Mouse (Mus musculus) heart, postnatal 0 days (tissue): Measurements from ENCODE around the gene Rbm3. TPM values are rescaled to one million over a fixed set of nuclear protein-coding genes. Genes with fewer than 3 reads are reported as not detected.
A peak's percentile ranks its signal among the peaks of the same experiment; 100 is the strongest.

Experiments used
- ATAC-seq: fragments of 200-750 bp; cut with Nextera tagmentation; 2 replicates; pipeline ENCODE4 v1.8.0; 2017; ENCODE audit warnings: low read depth, moderate number of reproducible peaks, moderate library complexity; ENCODE audit not compliant: insufficient read depth
- DNase-seq: peaks from one replicate; pipeline ENCODE4 v3.0.0-alpha.2; 2016; ENCODE audit warnings: low spot score
- H3K27ac ChIP-seq: fragments of 300-500 bp; sonication (generic); 2 replicates; pipeline ENCODE4 v1.5.1; 2014; ENCODE audit warnings: low read depth, mild to moderate bottlenecking
- H3K27me3 ChIP-seq: fragments of 300-500 bp; sonication (generic); 2 replicates; pipeline ENCODE4 v1.6.1; 2014; ENCODE audit warnings: low read length, mixed read lengths; ENCODE audit not compliant: control insufficient read depth, insufficient read depth
- H3K36me3 ChIP-seq: fragments of 300-500 bp; sonication (generic); replicated peaks from 2 replicates; pipeline ENCODE4 v1.6.1; 2014; ENCODE audit warnings: low read length, mixed read lengths; ENCODE audit not compliant: control insufficient read depth, insufficient read depth
- H3K4me1 ChIP-seq: fragments of 300-500 bp; sonication (generic); 2 replicates; pipeline ENCODE4 v1.6.1; 2014; ENCODE audit warnings: antibody characterized with exemption; ENCODE audit not compliant: control insufficient read depth, insufficient read depth
- H3K4me2 ChIP-seq: fragments of 300-500 bp; sonication (generic); 2 replicates; pipeline ENCODE4 v1.6.1; 2014; ENCODE audit warnings: low read depth, mild to moderate bottlenecking, low read length, moderate library complexity
- H3K4me3 ChIP-seq: fragments of 300-500 bp; sonication (generic); 2 replicates; pipeline ENCODE4 v1.5.1; 2014; ENCODE audit warnings: low read depth, low read length
- H3K9ac ChIP-seq: fragments of 300-500 bp; sonication (generic); replicated peaks from 2 replicates; pipeline ENCODE4 v1.6.1; 2014; ENCODE audit warnings: low read depth, low read length, mixed read lengths
- H3K9me3 ChIP-seq: fragments of 300-500 bp; sonication (generic); replicated peaks from 2 replicates; pipeline ENCODE4 v1.6.1; 2016; ENCODE audit warnings: low read length; ENCODE audit not compliant: control insufficient read depth
- CTCF ChIP-seq: IDR thresholded peaks from 2 replicates; pipeline ENCODE4 v1.5.1; 2016; ENCODE audit warnings: antibody characterized with exemption, control low read depth, low read depth
- EP300 ChIP-seq: IDR thresholded peaks from 2 replicates; pipeline ENCODE4 v1.6.1; 2016; ENCODE audit warnings: antibody characterized with exemption, low read depth
- WGBS: fragments of 180-500 bp; shearing (Covaris S2); extraction: QIAGEN DNeasy Blood & Tissue Kit; methylation state at CpG from one replicate; pipeline ENCODE4 v1.1.7; 2014; 5-methylcytosine and 5-hydroxymethylcytosine counted together
- polyA plus RNA-seq: library from polyadenylated mRNA; unstranded; fragments of >200 nt; fragmentation: Nextera tagmentation; extraction: Ambion mirVana; gene quantifications from 2 replicates; pipeline ENCODE4 v1.2.1, GENCODE M21; 2015
- total RNA-seq: library from RNA; depleted of rRNA; stranded (reverse); fragments of >200 nt; gene quantifications from 2 replicates; pipeline ENCODE4 v1.2.3, GENCODE M21; 2014; ENCODE audit warnings: low replicate concordance; rRNA removed

Gene Rbm3
- total RNA-seq (408 and 439 TPM in 2 replicates), polyA plus RNA-seq (524 and 551 TPM in 2 replicates)

GRCm38 (mm10) chrX:8145153-8145991 lies at the start of gene Rbm3:
Gene Rbm3 (minus strand): TSS chrX:8145880.
- TF ChIP-seq CTCF (no peak), EP300 (no peak)

GRCm38 (mm10) chrX:8193419-8193723 lies 47.7 kb upstream of the Rbm3 start, which contains the start of gene Ebp:
Gene Ebp (minus strand): TSS chrX:8193512.
- peak within 1 kb of the TSS; percentile 58 for H3K27ac ChIP-seq
- H3K9me3 ChIP-seq, result no peaks in the 10 kb centered on the region
- H3K27me3 ChIP-seq, result no peaks in the 10 kb centered on the region
- TF ChIP-seq CTCF, result no peak
- no peak for TF ChIP-seq EP300
- 20% methylated on average over 10 of the region's 10 CpGs for WGBS
- ATAC-seq (peak; percentile 43; the same call in 1 of the 2 replicates), DNase-seq (no peak)
- peak within 1 kb of the TSS; percentile 60 for H3K9ac ChIP-seq
- peak within 1 kb of the TSS; percentile 71 for H3K4me2 ChIP-seq
- H3K4me3 ChIP-seq, result peak within 1 kb of the TSS; percentile 60
- H3K36me3 ChIP-seq, result no peaks in the 10 kb centered on the region
- peaks cover 4% of the 10 kb centered on the region; the same call in 1 of the 2 replicates for H3K4me1 ChIP-seq

More at GRCm38 (mm10) chrX:8145153-8145991, at the start of gene Rbm3:
- Histone ChIP-seq H3K9me3 (no peaks in the 10 kb centered on the region), H3K36me3 (peaks cover 24% of the 10 kb centered on the region), H3K4me3 (peak within 1 kb of the TSS; percentile 62), H3K4me1 (no peaks in the 10 kb centered on the region), H3K27me3 (no peaks in the 10 kb centered on the region), H3K9ac (peak within 1 kb of the TSS; percentile 66), H3K4me2 (peak within 1 kb of the TSS; percentile 67), H3K27ac (peak within 1 kb of the TSS; percentile 97)
- 20% methylated on average over 56 of the region's 65 CpGs for WGBS
- ATAC-seq (peak; percentile 95), DNase-seq (peak; percentile 84)

- peak overlapping the region; percentile 60 for H3K9ac ChIP-seq
- ATAC-seq, result peak; percentile 96
- 17% methylated on average over 38 of the region's 38 CpGs for WGBS
These were observed 47.1 kb upstream of the Rbm3 start for GRCm38 (mm10) chrX:8192640-8193418.

GRCm38 (mm10) chrX:8192126-8192639 lies 46.5 kb upstream of the Rbm3 start:
- H3K27me3 ChIP-seq, result no peaks in the 10 kb centered on the region
- ATAC-seq, result no peak
- WGBS, result 11% methylated on average over 12 of the region's 13 CpGs
- peak overlapping the region; percentile 60 for H3K4me3 ChIP-seq
- no peak for DNase-seq
- H3K27ac ChIP-seq, result peak overlapping the region; percentile 57
- peaks cover 4% of the 10 kb centered on the region; the same call in 1 of the 2 replicates for H3K4me1 ChIP-seq
- peak overlapping the region; percentile 60 for H3K9ac ChIP-seq
- H3K36me3 ChIP-seq, result no peaks in the 10 kb centered on the region
- H3K9me3 ChIP-seq, result no peaks in the 10 kb centered on the region
- peak overlapping the region; percentile 71 for H3K4me2 ChIP-seq
- no peak for TF ChIP-seq CTCF
- no peak for TF ChIP-seq EP300

More at GRCm38 (mm10) chrX:8192640-8193418, 47.1 kb upstream of the Rbm3 start:
- Histone ChIP-seq H3K4me3 (peak overlapping the region; percentile 60), H3K4me1 (peaks cover 4% of the 10 kb centered on the region; the same call in 1 of the 2 replicates), H3K27me3 (no peaks in the 10 kb centered on the region), H3K4me2 (peak overlapping the region; percentile 71), H3K9me3 (no peaks in the 10 kb centered on the region), H3K27ac (peak overlapping the region; percentile 58), H3K36me3 (no peaks in the 10 kb centered on the region)
- TF ChIP-seq EP300, result no peak
- TF ChIP-seq CTCF, result no peak
- peak; percentile 75 for DNase-seq

- no peak for ATAC-seq
- WGBS, result 6% methylated on average over 7 of the region's 7 CpGs
- no peak overlapping the region for H3K27ac ChIP-seq
- H3K4me1 ChIP-seq, result no peaks in the 10 kb centered on the region
- TF ChIP-seq EP300, result no peak
- H3K9ac ChIP-seq, result no peak overlapping the region
- no peaks in the 10 kb centered on the region for H3K27me3 ChIP-seq
- DNase-seq, result no peak
- H3K4me3 ChIP-seq, result no peak overlapping the region
- peaks cover 8% of the 10 kb centered on the region; the same call in 1 of the 2 replicates for H3K36me3 ChIP-seq
- no peaks in the 10 kb centered on the region for H3K9me3 ChIP-seq
- no peak overlapping the region for H3K4me2 ChIP-seq
These were observed 37.3 kb upstream of the Rbm3 start for GRCm38 (mm10) chrX:8182871-8183540.
